Mouse (Mus musculus): ENCODE data around the gene Scd4.

DNA sequence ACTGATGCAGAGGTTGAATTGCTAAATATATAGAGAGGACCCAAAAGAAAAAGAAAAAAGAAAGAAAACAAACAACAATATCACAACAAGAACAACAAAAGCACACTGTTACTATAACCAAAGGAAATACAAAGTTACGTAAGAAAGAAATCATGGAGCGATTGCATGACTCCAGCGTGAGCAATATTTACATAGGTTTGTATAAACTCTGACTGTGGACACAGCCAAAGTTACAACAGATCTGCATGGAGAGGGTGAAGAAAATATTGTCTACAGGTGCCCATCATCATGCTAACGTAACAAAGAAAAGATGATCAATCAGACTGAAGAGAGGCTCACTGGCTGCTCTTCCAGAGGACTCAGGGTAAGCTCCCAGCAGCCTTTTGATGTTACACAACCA lies 47.2 kb downstream of the Scd4 start:
- no peak for TF ChIP-seq POLR2A (IDR thresholded peaks at IDR 0.05; ENCODE audit: low read depth, low read length)
- no peak for TF ChIP-seq CTCF (IDR thresholded peaks at IDR 0.05; ENCODE audit: extremely low read depth, insufficient read depth, insufficient read length, insufficient replicate concordance)
